Mouse (Mus musculus): ENCODE measurements around the gene Cpvl.
A peak's percentile ranks its signal among the peaks of the same experiment; 100 is the strongest.

Gene Cpvl

GRCm38 (mm10) chr6:53971729-53972128 is 6.7 kb downstream of the Cpvl start:
- no peak for DNase-seq (ENCODE audit: low spot score)

DNA sequence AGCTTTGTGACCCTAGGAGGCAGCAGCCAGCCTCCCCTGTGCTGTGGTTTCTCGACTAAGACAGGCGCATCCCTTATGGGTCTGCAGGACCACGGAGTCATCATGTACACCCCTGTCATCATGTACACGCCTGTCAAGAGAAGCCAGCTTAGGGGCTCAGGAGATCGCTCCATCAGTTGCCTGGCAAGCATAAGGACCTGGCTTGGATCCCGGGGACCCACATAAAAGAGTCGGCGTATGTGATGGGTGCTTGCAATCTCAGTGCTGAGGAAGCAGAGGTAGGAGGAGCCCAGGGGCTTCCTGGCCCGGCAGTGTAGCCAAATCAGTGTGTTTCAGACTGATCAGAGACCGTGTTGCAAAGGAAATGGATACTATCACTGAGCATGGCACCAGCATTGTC is 9.4 kb downstream of the Cpvl start:
- DNase-seq (ENCODE audit: low spot score), result no peak

GRCm38 (mm10) chr6:53968550-53968949 is 9.9 kb downstream of the Cpvl start:
- no peak for DNase-seq (ENCODE audit: low spot score)

GRCm38 (mm10) chr6:53966595-53966994 is 11.9 kb downstream of the Cpvl start:
- DNase-seq (ENCODE audit: low spot score), result no peak

DNA sequence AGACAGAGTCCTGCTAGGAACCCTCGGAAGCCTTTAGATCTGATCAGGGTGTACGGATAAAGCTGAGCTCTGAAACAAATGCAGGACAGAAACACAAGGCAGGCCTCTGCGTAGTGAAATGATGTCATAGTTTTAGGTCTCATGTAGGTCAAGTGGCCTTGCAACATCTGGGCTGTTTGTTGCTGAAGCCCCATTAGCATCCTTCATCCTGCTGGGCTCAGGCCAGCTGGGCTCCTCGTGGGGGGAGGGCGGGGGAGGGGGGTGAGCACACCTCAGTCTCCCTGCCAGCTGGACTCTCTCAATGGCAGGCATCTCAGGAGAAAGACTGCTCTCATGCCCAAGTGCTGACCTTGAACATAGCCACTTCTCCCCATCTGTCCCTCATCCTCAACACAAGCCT is 12.6 kb downstream of the Cpvl start:
- no peak for DNase-seq (ENCODE audit: low spot score)

- no peak for DNase-seq (ENCODE audit: low spot score)
Observed at GRCm38 (mm10) chr6:53963906-53964496, 14.5 kb downstream of the Cpvl start.

- no peak for DNase-seq (ENCODE audit: low spot score)
Observed at GRCm38 (mm10) chr6:53962006-53962405, 16.5 kb downstream of the Cpvl start.

DNA sequence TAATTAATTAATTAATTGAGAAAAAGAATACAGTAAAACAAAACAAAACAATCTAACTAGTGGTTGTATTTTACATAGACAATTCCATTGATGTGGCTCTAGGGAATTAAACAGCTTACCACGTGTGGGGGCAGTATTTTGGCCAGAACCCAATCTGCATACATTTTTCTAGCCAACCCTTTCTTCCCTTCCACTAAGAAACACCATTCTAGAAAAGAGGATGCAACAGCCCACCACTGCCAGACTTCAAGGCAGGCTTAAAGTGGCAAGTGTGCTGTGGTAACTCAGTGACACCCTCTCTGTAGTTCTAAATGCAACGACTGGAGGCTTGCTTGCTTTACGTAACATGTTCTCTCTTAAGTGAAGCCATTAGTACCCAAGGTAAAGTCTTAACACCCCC is 18.6 kb downstream of the Cpvl start:
- DNase-seq (ENCODE audit: low spot score), result no peak

DNA sequence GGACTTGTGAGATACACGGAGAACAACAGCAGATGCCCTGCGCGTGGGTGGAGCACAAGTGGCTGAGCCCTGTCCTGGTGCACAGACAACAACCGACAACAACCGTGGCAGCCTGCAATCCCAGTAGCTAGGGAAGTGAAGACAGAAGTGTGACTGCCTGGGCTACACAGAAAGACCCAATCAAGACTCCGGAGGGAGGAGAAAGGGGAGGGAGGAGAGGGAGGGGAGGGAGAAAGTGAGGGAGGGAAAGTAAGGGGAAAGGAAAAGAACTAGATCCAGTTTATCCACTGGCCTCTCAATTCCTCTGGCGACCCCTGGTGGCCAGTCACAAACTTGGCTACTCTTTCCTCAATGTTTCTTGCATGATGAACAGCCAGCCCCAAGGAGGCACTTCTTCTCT is 20.1 kb downstream of the Cpvl start:
- peak; percentile 63 for DNase-seq (ENCODE audit: low spot score)

DNA sequence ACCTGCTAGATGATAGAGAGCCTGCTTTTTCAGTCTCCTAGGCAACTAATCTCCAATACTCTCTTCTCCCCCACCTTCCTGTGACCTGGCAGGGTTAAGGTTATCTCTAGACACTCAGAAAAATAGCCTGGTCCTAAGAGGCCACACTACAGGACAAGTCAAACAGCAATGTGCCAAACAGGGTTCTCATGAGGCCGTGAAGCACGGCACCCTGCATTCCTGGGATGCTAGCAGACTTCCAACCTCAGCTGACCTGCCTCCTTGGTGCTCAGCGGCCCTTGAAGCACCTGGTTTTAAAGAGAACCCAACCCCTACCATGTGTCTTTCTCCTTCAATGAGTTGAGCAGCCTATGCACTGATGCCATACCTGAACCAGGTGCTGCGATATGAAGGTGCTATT is 22.0 kb downstream of the Cpvl start:
- no peak for DNase-seq (ENCODE audit: low spot score)

- no peak for DNase-seq (ENCODE audit: low spot score)
Observed at GRCm38 (mm10) chr6:53955846-53956245, 22.6 kb downstream of the Cpvl start.

GRCm38 (mm10) chr6:53955271-53955670 is 23.2 kb downstream of the Cpvl start:
- no peak for DNase-seq (ENCODE audit: low spot score)

DNA sequence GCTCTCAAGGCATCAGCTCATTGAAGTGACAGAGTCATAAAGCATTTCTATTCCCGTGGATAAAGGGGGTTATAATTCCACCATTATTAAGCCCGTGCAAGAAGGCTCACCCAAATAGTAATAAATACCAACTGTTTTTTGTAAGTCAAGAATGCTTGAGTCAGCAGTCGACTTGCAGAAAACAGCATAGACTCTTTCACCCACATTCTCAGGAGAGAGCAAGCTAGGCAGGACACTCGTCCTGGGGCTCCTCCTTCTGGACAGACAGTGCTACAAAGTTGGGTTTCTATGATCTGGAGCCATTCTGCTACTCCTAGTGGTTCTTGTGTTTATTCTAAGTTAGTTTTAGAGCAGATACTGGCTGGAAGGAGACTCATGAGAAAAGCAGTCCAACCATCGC is 24.4 kb downstream of the Cpvl start:
- DNase-seq (ENCODE audit: low spot score), result no peak

GRCm38 (mm10) chr6:53953348-53953747 is 25.1 kb downstream of the Cpvl start:
- DNase-seq (ENCODE audit: low spot score), result no peak

DNA sequence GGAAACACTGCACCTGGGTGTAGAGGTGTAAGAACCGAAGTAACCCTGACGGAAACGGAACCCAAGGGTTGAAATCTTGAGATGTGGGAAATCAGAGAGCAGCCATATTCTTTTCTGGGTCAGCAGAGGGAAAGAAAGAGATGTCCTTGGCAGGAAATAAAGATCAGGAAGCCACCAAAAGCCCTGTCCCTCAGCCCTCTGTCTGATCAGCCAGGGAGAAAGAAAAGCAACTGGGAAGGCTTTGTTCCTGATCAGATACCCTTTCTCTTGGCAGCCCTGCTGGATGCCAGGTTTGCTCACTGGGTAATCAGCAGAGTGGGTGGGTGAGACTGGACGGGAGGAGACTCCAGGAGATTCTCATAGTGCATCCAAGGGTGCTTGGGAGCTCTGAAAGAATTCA is 27.1 kb downstream of the Cpvl start:
- DNase-seq (ENCODE audit: low spot score), result no peak

- DNase-seq (ENCODE audit: low spot score), result no peak
Observed at GRCm38 (mm10) chr6:53950876-53951275, 27.6 kb downstream of the Cpvl start.

GRCm38 (mm10) chr6:53948388-53949035 is 30.0 kb downstream of the Cpvl start:
- no peak for DNase-seq (ENCODE audit: low spot score)

DNA sequence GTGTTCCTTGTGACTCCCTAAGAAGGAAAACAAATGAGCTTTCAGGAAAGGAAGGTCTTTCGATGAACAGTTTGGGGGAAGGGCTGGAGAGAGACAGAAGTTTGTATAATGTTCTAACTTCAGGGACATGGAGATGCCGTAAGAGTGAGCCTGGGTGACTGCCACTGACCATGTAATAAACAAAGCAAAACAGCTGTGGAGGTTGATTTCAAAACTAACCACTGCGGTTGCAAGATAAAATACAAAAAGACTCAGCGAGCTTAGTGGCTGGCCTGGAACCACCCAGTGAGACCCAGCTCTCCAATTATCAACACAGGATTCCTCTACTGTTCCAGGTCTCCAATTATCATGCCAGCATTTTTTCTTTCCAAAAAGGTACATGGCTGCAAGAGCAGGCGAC is 33.6 kb downstream of the Cpvl start:
- no peak for DNase-seq (ENCODE audit: low spot score)

- no peak for DNase-seq (ENCODE audit: low spot score)
Observed at GRCm38 (mm10) chr6:53944417-53944816, 34.1 kb downstream of the Cpvl start.

DNA sequence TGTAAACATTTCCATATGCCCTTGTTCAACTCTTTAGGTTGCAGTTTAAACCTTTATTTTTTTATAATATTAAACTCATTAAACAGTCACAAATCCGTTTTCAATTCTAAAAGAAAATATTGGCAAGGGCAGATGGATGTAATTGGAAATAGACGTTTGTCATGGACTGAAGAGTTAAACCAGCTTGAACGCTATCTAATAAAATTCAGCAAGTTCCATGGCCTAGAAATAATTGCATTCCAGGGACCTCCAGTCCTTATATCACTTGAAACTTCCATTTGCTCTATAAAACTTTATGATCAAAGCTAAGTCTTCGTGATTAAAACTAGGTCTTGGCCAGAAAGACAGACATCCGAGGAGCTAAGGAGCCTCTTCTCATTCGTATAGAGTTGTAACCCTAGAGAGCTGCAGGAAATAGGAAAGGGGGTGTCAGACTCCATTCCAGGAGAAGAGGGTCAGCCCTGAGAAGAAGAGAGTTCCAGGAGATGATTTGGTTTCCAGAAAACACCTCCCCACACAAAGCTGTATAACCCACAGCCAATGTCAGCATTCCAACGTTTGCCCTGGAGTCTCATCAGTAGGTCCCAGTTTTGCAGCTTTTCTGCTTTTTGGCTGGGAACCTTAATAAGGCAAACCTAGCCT is 36.2 kb downstream of the Cpvl start:
- no peak for DNase-seq (ENCODE audit: low spot score)

- no peak for DNase-seq (ENCODE audit: low spot score)
Observed at GRCm38 (mm10) chr6:53939752-53940151, 38.7 kb downstream of the Cpvl start.

- no peak for DNase-seq (ENCODE audit: low spot score)
Observed at GRCm38 (mm10) chr6:53938942-53939341, 39.5 kb downstream of the Cpvl start.

Measured in ovary, postnatal 10 days (tissue).